Mouse (Mus musculus): ENCODE data around the gene Secisbp2.

Gene Secisbp2

GRCm38 (mm10) chr13:51679332-51679731, 27.8 kb downstream of the Secisbp2 start:
- in situ Hi-C loops (cut with MboI, MseI), result no loop called here

DNA sequence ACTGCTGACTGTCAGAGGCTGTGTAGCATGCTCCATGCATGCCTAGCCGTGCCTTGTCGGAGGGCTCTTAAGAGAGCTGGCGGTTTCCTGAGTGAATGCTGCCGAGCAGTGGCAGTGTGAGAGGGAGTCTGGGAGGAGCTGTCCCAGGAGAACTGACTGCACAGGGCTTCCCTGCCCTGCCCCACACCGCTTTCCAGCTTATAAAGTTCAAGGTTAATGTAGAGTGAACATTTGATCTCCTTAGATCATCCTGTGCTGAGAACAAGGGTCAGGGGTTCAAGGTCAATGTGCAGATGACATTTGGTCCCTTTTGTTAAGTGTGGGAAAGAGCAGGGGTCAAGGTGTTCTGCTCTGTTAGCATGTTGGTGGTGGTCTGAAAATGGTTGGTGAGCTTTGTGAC, 29.6 kb downstream of the Secisbp2 start:
- in situ Hi-C loops (cut with MboI, MseI), result no loop called here

GRCm38 (mm10) chr13:51681634-51682033, 30.1 kb downstream of the Secisbp2 start:
- in situ Hi-C loops (cut with MboI, MseI), result no loop called here

GRCm38 (mm10) chr13:51685290-51685966, 33.9 kb downstream of the Secisbp2 start:
- in situ Hi-C loops (cut with MboI, MseI), result no loop called here

- in situ Hi-C loops (cut with MboI, MseI), result no loop called here
Measured at GRCm38 (mm10) chr13:51686966-51687365, 35.5 kb downstream of the Secisbp2 start.

- in situ Hi-C loops (cut with MboI, MseI), result no loop called here
Measured at GRCm38 (mm10) chr13:51688688-51689087, 37.2 kb downstream of the Secisbp2 start.

DNA sequence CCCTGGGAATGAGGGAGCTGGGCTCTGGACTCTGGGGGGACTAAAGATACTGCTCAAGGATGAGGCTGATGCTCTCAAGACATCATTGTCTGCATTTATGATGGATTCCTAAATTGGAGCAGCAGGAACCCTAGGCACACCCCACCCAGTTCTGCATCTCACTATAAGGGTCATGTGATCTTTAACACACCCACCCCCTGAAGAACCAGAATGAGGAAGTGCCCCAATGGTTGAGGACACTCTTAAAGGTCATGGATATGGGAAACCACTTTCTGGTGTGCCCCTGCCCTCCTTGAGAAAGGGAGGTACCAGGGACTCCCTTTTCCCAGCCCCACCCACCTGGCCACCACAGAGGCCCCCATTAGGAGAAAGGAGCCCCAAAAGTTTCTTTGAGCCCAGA, 45.0 kb downstream of the Secisbp2 start:
- in situ Hi-C loops (cut with MboI, MseI), result no loop called here

DNA sequence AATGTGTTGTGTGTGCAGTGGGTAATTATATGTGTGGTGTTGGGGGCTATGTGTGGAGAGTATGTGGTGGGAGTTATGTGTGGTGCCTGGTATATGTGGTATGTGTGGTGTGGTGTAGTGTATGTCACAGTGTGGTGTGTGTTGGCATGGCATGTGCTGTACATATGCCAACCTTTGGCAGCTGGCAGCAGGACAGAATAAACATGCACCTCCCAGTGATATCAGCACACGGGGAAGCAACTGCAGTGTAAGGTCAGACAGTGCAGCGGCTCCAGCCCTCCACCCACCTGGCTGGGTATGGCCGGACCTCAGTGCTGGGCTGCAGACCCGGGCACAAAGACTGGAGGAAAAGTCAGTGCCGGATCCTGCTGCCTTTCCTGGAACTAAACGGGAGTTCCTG, 46.0 kb downstream of the Secisbp2 start:
- in situ Hi-C loops (cut with MboI, MseI), result no loop called here

- in situ Hi-C loops (cut with MboI, MseI), result no loop called here
Measured at GRCm38 (mm10) chr13:51697897-51698296, 46.4 kb downstream of the Secisbp2 start.

DNA sequence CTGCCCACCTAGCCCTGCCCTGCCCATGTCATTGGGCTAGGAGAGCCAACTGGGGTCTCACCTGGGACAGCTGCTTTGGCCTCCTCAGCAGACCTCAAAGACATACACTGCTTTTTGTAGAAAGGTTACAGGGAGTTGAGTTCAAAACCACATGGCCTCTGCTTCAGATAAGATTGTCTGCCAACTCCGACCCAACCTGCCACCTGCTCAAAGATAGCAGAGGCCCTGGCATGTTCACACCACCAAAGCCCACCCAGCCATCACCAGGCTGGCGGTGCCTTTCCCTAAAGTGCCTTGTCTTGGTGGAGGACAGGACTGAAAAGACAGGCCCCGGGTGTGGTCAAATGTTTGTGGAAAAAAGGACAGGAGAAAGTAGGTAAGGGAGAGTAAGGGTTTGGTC, 46.8 kb downstream of the Secisbp2 start:
- in situ Hi-C loops (cut with MboI, MseI), result no loop called here

- in situ Hi-C loops (cut with MboI, MseI), result no loop called here
Measured at GRCm38 (mm10) chr13:51703893-51704292, 52.4 kb downstream of the Secisbp2 start.

GRCm38 (mm10) chr13:51705882-51706854, 54.7 kb downstream of the Secisbp2 start:
- in situ Hi-C loops (cut with MboI, MseI), result no loop called here

GRCm38 (mm10) chr13:51710738-51711137, 59.2 kb downstream of the Secisbp2 start:
- in situ Hi-C loops (cut with MboI, MseI), result no loop called here

DNA sequence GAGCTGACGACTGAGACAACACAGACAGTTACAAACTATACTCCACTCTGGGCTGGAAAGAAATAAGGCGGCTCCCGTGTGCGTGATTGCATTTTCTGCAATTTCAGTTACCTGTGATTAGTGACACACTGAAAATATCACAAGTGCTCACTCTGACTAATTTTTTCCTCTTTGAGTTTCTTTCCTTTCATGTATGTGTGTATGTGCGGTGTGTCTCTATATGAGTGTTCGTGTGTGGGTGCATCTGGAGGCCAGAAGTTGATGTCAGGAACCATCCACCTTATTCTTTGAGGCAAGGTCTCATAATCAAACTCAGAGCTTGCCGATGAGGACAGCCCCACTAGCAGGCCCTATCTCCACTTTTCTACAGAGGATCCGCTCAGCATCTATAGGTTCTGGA, 60.5 kb downstream of the Secisbp2 start:
- in situ Hi-C loops (cut with MboI, MseI), result no loop called here

DNA sequence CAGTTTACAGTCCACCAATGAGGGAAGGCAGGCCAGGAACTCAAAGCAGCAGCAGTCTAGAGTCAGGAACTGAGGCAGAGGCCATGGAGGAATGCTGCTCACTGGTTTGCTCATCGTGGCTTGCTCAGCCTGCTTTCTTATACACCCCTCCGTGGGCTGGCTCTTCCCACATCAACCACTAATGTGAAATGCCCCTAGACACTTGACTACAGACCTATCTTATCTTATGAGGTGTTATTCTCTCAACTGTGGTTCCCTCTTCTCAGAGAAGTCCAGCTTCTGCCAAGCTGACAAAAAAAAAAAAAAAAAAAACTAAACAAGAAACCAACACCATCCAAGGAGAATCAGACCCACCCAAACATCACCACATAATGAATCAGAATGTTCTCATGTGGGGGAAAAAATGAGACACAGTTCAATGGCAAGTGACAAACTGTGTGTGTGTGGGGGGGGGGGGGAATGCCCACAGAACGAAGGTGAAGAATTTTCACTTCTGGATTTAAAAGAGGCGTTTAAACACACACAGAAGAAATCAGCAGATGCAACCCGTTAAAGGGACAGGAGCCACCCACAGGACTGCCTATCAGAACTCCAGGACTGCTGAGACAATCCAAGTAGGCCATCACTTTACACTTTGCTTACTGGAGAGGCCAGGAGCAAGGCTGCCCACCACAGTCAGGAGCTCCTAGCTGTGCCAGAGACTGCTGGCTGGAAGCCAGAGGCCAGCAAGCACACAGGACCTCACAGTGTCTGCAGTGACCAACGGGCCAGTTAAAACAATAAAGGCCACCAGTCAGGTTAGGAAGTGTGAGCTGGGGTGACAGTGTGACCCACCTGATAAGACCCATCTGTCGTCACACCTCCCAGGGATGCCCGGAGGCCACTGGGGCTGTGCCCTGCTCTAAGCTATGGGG, 65.1 kb downstream of the Secisbp2 start:
- in situ Hi-C loops (cut with MboI, MseI), result no loop called here

- in situ Hi-C loops (cut with MboI, MseI), result no loop called here
Measured at GRCm38 (mm10) chr13:51719256-51719655, 67.8 kb downstream of the Secisbp2 start.

DNA sequence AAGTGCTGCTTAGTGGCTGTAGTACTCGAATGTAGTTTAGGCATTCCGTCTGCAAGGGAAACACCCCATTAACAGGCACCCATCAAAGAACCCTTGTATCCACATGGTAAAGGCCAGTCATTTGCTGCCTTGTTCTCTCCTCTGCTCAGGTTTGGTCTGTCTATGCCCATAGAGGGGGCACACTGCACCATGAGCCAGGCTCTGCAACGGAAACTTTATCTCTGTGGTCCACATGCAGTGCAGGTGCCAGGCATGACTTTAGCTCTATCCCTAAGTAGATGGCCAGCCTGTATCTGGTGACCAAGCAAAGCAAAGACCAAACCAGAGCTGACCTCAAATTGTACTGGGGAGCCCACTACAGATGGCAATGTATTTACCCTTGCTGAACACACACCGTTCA, 69.1 kb downstream of the Secisbp2 start:
- in situ Hi-C loops (cut with MboI, MseI), result no loop called here

GRCm38 (mm10) chr13:51723114-51723513, 71.6 kb downstream of the Secisbp2 start:
- in situ Hi-C loops (cut with MboI, MseI), result no loop called here

- in situ Hi-C loops (cut with MboI, MseI), result no loop called here
Measured at GRCm38 (mm10) chr13:51724566-51724965, 73.1 kb downstream of the Secisbp2 start.

DNA sequence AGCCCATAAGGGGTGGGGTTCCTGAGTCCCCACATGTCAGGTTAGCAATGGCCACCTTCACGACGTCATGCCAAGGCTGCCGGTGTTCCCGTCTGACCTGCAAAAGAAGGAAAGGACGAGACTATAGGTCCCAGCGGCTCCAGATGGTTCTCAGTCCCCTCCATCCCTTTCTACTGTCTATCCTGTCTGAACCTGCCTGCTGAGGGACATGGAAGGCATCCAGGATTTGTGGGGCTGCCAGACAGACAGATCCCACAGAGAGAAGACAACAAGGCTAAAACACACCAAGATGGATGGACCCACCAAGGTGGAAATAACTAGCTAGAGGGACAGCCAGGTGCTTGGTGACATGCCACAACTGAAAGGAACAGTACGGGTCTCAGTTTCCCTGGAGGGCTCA, 73.9 kb downstream of the Secisbp2 start:
- in situ Hi-C loops (cut with MboI, MseI), result no loop called here

DNA sequence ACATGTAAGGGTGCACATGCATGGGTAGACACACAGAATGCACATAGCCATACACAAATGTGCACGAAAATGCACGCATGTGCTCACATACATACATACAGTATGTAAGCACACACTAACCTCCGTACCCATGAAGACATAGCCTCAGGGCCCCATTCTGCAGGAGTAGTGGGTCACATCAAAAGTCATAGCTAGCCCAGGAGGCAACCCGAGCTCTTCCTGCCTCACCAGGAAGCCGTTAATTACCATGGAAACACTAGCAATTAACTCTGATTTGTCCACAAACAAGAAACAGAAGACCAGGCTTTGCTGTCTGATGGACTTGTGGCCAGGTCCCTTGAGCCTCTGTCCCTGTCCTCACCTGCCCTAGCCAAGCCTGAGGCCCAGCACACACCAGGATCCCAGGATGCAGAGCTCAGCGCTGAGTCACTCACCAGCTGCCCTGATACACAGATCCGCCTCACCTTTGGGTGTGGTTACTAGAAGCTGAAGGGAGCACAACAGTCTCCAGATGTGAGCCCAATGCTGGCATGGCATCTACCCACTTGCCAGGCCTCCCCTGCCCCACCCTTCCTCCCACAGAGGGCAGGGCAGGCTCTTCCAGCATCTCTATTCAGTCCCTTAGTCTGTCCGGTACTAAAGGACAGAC, 74.6 kb downstream of the Secisbp2 start:
- in situ Hi-C loops (cut with MboI, MseI), result no loop called here

Data from T-helper 1 cell (primary cell).